Mouse (Mus musculus): ENCODE data around the gene Lingo3. TPM values are rescaled to one million over a fixed set of nuclear protein-coding genes. Genes with fewer than 3 reads are reported as not detected.
A peak's percentile ranks its signal among the peaks of the same experiment; 100 is the strongest.

Gene Lingo3
- polyA plus RNA-seq, 1 experiment from 2014 or later = 1.9 TPM

DNA sequence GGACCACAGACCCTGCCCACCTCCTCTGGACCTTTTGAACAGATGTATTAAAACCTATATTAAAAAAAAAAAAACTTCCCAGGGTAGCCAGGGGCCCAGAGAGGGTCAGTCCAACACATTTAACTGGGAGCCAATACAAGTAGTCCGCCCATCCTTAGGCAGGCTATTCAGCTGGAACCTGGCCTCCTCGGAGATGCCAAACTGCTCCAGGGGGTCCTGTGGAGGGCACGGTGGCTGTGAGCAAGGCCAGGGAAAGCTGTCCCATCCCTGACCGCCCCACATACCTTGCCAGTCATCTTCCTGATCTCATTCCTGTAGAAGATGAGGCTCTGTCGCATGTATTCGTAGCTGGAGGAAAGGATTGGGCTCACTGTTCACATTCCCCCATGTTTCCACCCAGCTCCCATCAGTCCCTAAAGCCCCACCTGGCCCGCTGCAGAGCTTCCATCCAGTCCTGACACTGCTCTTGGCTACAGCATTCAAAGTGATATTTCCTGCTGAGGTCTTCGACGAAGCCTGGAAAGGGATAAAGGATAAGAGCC lies 47.5 kb downstream of the Lingo3 start:
- H3K27ac ChIP-seq = no peak overlapping the region
- no peaks in the 10 kb centered on the region for H3K27me3 ChIP-seq
- H3K36me3 ChIP-seq = peaks cover 63% of the 10 kb centered on the region
- peak overlapping the region; percentile 93 for H3K4me3 ChIP-seq
- H3K4me2 ChIP-seq = peak overlapping the region; percentile 83
- WGBS = 82% methylated on average over 9 of the region's 9 CpGs
- H3K4me1 ChIP-seq = peaks cover 27% of the 10 kb centered on the region
- ATAC-seq (ENCODE audit: insufficient number of reproducible peaks, insufficient read depth, low FRiP score, low TSS enrichment, low read depth) = no peak
- peak overlapping the region; percentile 99; the same call in 1 of the 2 replicates for H3K9ac ChIP-seq
- H3K9me3 ChIP-seq = no peaks in the 10 kb centered on the region

DNA sequence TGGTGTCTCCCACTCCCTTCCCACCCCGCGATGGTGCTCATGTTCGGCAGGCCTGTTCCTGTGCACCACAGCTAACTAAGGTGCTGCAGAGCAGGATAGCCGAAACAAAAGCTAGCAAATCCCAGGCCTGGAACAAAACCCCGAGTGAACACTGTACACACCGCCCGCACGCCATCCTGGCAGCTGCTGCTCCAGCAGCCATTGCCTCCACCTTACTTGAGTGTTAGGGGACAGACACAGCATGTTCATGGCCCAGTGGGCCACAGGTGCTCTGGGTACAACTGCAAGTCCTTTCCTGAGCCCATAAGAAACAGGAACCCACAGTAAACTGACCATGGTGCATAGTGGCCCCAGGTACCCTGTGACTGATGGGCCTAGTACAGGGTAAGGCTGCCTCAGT lies 49.1 kb downstream of the Lingo3 start:
- peaks cover 19% of the 10 kb centered on the region for H3K4me1 ChIP-seq
- ATAC-seq (ENCODE audit: insufficient number of reproducible peaks, insufficient read depth, low FRiP score, low TSS enrichment, low read depth) = no peak
- 83% methylated on average over 8 of the region's 8 CpGs for WGBS
- H3K9me3 ChIP-seq = no peaks in the 10 kb centered on the region
- H3K36me3 ChIP-seq = peaks cover 67% of the 10 kb centered on the region
- H3K4me3 ChIP-seq = no peak overlapping the region
- H3K9ac ChIP-seq = no peak overlapping the region
- no peak overlapping the region for H3K4me2 ChIP-seq
- H3K27me3 ChIP-seq = no peaks in the 10 kb centered on the region
- no peak overlapping the region for H3K27ac ChIP-seq

DNA sequence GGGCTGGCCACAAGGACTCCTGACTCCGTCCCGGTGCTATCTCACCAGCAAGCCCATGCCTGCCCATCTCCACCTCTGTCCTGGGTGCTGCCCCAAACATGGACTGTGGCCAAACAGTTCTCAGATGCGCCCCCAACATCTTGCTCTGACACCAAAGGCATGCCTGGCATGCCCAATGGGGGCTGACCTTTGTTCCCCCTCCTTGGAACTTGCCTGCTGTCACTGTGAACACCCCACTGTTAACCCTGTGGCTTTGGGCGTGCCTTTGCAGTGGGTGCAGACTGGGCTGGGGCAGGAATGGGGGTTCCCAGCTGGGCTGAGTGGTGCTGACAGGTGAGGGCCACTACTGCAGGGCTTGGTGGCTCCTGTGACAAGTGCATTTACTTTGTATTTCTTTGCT lies 50.0 kb downstream of the Lingo3 start:
- peaks cover 76% of the 10 kb centered on the region for H3K36me3 ChIP-seq
- no peaks in the 10 kb centered on the region for H3K27me3 ChIP-seq
- no peak for ATAC-seq (ENCODE audit: insufficient number of reproducible peaks, insufficient read depth, low FRiP score, low TSS enrichment, low read depth)
- 0 out of 2 replicates have a peak overlapping the region, but pooled peaks have one; percentile 11 for H3K9ac ChIP-seq
- no peaks in the 10 kb centered on the region for H3K9me3 ChIP-seq
- WGBS = 86% methylated on average over 4 of the region's 4 CpGs
- H3K4me3 ChIP-seq = no peak overlapping the region
- no peak overlapping the region for H3K4me2 ChIP-seq
- peaks cover 13% of the 10 kb centered on the region for H3K4me1 ChIP-seq
- no peak overlapping the region for H3K27ac ChIP-seq

DNA sequence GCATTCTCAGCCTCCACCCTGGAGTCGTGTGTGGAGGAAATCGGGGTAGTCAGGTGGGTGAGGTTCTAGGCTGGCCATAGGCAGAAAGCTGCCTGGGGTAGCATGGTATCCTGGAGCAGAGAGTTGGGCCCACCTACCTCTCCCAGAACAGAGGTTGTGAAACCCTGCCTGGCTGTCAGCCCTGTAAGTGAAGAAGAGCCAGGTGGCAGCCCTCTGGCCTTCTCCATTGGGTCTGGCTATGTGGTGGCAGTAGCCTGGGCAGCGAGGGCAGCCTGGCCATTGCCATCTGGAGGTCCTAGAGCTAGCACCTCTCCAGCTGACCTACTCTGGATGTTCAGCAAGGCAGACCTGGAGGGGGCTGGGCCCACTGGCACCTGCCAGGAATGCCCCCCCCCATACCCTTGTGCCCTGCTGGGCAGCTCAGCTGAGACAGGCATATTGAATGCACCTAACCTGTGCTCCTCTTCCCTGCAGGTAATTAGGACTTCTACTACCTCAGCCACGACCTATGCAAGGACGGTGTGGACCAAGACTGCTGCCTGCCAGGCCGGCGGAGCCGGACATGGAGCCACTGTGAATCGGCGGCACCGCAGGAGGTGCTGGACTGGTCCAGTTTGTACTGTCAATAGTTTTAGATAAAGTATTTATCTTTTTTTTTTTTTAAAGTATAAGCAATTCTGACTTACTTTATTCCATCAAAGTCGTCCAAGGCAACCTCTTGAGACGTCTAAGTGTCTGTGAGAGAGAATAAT lies 50.6 kb downstream of the Lingo3 start:
- Histone ChIP-seq H3K27me3 (no peaks in the 10 kb centered on the region), H3K27ac (0 out of 2 replicates have a peak overlapping the region, but pooled peaks have one; percentile 17), H3K9ac (no peak overlapping the region), H3K36me3 (peaks cover 82% of the 10 kb centered on the region), H3K4me1 (peaks cover 13% of the 10 kb centered on the region), H3K4me2 (no peak overlapping the region), H3K9me3 (no peaks in the 10 kb centered on the region), H3K4me3 (0 out of 2 replicates have a peak overlapping the region, but pooled peaks have one; percentile 0)
- no peak for ATAC-seq (ENCODE audit: insufficient number of reproducible peaks, insufficient read depth, low FRiP score, low TSS enrichment, low read depth)
- 90% methylated on average over 13 of the region's 13 CpGs for WGBS

DNA sequence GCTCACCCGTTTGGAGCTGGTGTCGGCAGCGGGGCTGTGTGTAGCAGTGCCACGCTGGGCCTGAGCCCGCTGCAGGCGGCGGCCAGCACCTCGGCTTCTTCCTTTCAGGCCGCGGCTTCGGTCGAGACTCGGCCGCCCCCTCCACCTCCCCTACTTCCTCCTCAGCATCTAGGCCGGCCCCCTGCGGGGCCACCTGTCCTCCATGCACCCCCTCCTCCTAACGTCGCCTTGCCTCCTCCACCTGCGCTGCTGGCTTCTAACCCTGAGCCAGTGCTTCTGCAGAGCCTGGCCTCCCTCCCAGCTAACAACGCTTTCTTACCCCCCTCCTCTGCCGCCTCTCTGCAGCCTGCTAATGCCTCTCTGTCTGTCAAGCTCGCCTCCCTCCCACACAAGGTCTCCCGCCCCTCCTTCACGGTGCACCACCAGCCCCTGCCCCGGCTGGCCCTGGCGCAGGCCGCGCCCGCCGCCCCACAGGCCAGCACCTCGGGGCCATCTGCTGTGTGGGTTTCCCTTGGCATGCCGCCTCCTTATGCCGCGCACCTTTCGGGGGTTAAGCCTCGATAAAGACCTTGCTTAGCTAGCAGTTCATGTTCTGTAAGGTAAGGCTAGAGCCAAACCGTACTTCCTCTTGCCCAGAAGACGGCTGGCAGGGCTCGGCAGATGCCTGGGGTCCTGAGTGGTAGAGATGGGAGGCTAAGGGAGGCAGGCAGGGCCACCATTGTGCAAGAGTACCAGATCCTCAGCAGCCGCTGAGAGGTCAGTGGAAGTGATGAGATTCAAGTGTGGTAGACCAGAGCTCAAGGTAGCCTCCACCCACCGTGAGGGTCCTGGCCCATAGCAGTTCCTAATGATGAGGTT lies 51.4 kb downstream of the Lingo3 start:
- ATAC-seq (ENCODE audit: insufficient number of reproducible peaks, insufficient read depth, low FRiP score, low TSS enrichment, low read depth) = no peak
- WGBS = 74% methylated on average over 41 of the region's 41 CpGs

DNA sequence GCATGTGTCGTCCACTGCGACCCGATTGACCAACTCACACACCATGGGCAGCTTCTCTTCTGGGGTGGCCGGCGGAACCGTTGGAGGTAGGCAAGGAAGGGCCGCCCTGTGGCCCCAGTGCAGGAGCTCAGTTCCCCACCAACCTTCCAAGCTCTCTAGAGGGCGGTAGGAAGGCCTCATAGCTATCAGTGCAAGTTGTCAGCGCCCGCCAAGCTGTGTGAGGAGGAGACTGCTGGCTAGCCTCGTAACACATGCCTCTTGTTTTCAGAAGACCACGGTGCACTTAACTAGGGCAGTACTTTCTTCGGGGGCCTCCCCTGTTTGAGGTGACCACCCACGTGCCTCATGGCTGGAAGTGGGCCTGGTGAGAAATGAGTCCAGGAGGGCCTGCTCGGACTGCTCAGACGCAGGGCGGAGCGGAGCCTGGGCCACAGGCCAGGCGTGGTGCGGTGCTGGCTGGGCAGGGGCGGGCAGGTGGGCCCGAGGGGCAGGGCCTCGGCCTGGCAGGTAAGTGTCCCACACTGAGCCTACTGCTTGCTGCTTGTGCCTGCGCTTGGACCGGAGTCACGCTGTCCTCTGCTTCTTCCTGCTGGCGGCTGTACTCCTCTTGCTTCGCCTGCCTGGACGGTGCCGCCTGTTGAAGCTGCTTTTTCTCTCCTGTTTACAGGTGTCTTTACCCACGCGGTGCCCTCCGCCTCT lies 52.2 kb downstream of the Lingo3 start:
- Histone ChIP-seq H3K9me3 (no peaks in the 10 kb centered on the region), H3K4me2 (no peak overlapping the region), H3K27ac (no peak overlapping the region), H3K9ac (no peak overlapping the region), H3K4me3 (no peak overlapping the region), H3K36me3 (peaks cover 98% of the 10 kb centered on the region), H3K27me3 (no peaks in the 10 kb centered on the region), H3K4me1 (peaks cover 7% of the 10 kb centered on the region)
- WGBS = 79% methylated on average over 33 of the region's 33 CpGs
- no peak for ATAC-seq (ENCODE audit: insufficient number of reproducible peaks, insufficient read depth, low FRiP score, low TSS enrichment, low read depth)

More for the DNA sequence above, 51.4 kb downstream of the Lingo3 start:
- Histone ChIP-seq H3K4me3 (no peak overlapping the region), H3K4me2 (no peak overlapping the region), H3K9me3 (no peaks in the 10 kb centered on the region), H3K36me3 (peaks cover 90% of the 10 kb centered on the region), H3K4me1 (peaks cover 13% of the 10 kb centered on the region), H3K27ac (0 out of 2 replicates have a peak overlapping the region, but pooled peaks have one; percentile 17), H3K9ac (no peak overlapping the region), H3K27me3 (no peaks in the 10 kb centered on the region)

DNA sequence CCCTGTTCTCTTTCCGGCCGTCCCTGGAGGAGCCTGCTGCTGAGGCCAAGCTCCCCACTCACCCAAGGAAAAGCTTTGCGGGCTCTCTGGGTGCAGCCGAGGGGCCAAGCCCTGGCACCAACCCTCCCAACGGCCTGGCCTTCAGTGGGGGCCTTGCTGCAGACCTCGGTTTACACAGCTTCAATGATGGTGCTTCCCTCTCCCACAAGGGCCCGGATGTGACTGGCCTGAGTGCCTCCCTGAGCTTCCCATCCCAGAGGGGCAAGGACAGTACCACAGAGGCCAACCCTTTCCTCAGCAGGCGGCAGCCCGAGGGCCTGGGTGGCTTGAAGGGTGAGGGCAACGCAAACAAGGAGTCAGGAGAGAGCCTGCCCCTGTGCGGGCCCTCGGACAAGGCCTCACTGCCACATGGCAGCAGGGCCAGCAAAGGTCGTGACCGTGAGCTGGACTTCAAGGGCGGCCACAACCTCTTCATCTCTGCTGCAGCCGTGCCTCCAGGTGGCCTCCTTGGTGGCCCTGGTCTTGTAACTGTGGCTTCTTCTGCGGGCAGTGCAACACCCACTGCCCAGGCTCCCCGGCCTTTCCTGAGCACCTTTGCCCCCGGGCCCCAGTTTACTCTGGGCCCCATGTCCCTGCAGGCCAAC lies 53.0 kb downstream of the Lingo3 start:
- no peak overlapping the region for H3K27ac ChIP-seq
- no peaks in the 10 kb centered on the region for H3K9me3 ChIP-seq
- no peak overlapping the region for H3K9ac ChIP-seq
- 83% methylated on average over 19 of the region's 19 CpGs for WGBS
- no peaks in the 10 kb centered on the region for H3K27me3 ChIP-seq
- peaks cover 98% of the 10 kb centered on the region for H3K36me3 ChIP-seq
- no peak overlapping the region for H3K4me3 ChIP-seq
- no peaks in the 10 kb centered on the region; the same call in 1 of the 2 replicates for H3K4me1 ChIP-seq
- H3K4me2 ChIP-seq = no peak overlapping the region
- no peak for ATAC-seq (ENCODE audit: insufficient number of reproducible peaks, insufficient read depth, low FRiP score, low TSS enrichment, low read depth)

DNA sequence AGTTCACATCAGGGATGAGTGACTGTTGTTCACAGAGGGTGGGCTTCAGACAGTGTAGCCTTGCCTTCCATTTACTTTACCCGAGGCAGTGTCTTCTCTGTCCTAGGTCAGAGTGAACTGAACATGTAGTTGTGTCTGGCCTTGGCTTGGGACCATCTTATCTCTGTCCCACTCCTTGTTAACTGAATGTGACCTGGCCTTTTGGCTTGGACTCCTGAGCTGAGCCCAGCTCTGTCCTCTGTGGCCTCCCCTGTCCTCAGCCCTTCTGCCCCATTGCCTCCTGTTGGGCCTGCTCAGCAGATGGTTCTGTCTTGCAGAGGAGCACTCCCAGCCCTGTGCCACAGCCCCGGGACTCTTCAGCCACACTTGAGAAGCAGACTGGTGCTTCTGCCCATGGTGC lies 56.3 kb downstream of the Lingo3 start:
- 81% methylated on average over 2 of the region's 2 CpGs for WGBS
- no peak overlapping the region for H3K4me3 ChIP-seq

DNA sequence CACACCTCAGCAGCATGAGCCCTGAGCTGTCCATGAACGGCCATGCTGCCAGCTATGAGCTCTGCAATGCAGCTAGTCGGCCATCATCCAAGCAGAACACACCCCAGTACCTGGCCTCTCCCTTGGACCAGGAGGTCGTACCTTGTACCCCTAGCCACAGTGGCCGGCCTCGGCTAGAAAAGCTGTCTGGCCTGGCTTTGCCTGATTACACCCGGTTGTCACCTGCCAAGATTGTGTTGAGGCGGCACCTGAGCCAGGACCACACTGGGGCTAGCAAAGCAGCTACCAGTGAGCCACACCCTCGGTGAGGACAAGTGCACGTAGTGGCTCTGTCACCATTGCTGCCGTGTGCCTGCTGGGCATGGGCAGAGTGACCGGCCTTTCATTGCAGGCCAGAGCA lies 57.9 kb downstream of the Lingo3 start:
- Histone ChIP-seq H3K27me3 (no peaks in the 10 kb centered on the region), H3K9ac (no peak overlapping the region), H3K27ac (no peak overlapping the region), H3K9me3 (no peaks in the 10 kb centered on the region), H3K4me3 (no peak overlapping the region), H3K36me3 (peaks cover 99% of the 10 kb centered on the region), H3K4me2 (no peak overlapping the region), H3K4me1 (no peaks in the 10 kb centered on the region)
- 95% methylated on average over 11 of the region's 11 CpGs for WGBS
- no peak for ATAC-seq (ENCODE audit: insufficient number of reproducible peaks, insufficient read depth, low FRiP score, low TSS enrichment, low read depth)

More for the DNA sequence above, 56.3 kb downstream of the Lingo3 start:
- H3K4me1 ChIP-seq = no peaks in the 10 kb centered on the region
- ATAC-seq (ENCODE audit: insufficient number of reproducible peaks, insufficient read depth, low FRiP score, low TSS enrichment, low read depth) = no peak
- H3K36me3 ChIP-seq = peaks cover 99% of the 10 kb centered on the region
- no peak overlapping the region for H3K9ac ChIP-seq
- no peak overlapping the region for H3K27ac ChIP-seq
- no peak overlapping the region for H3K4me2 ChIP-seq
- no peaks in the 10 kb centered on the region for H3K9me3 ChIP-seq
- H3K27me3 ChIP-seq = no peaks in the 10 kb centered on the region

DNA sequence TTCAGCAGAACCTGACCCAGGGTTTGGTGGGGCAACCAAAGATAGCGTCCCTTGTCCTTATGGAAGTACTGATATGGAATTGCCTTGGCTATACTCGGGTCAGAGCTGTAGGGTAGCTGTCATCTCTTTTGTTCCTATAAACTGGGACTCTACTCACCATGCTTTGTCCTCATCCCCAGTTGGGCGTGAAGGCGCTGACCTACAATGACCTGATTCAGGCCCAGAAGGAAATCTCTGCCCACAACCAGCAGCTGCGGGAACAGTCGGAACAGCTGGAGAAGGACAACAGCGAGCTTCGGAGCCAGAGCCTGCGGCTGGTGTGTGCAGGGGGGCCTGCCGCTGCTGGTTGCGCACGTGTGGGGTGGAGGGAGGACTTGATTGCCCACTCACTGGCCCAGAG lies 59.0 kb downstream of the Lingo3 start:
- 90% methylated on average over 12 of the region's 12 CpGs for WGBS
- H3K4me1 ChIP-seq = no peaks in the 10 kb centered on the region

DNA sequence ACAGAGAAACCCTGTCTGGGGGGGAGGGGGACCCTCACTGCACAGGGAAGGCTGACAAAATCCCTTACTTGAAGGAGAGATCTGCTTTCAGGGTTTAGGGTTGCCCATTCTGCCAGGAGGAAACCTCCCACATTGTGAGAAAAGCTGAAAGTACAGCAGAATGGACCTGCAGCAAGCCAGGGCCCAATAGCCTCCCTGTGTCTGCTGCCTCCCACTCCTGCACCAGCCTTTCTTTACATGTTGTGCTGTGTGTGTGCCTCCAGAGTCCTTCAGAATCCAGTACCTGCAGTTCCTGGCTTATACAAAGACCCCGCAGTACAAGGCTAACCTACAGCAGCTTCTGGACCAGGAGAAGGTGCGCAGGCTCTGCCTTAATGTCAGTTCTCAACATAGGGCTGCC lies 59.5 kb downstream of the Lingo3 start:
- Histone ChIP-seq H3K4me1 (no peaks in the 10 kb centered on the region), H3K36me3 (peaks cover 100% of the 10 kb centered on the region), H3K9me3 (no peaks in the 10 kb centered on the region), H3K27ac (no peak overlapping the region), H3K9ac (no peak overlapping the region), H3K27me3 (no peaks in the 10 kb centered on the region), H3K4me2 (no peak overlapping the region), H3K4me3 (no peak overlapping the region)
- no peak for ATAC-seq (ENCODE audit: insufficient number of reproducible peaks, insufficient read depth, low FRiP score, low TSS enrichment, low read depth)
- 91% methylated on average over 2 of the region's 2 CpGs for WGBS

More for the DNA sequence above, 59.0 kb downstream of the Lingo3 start:
- Histone ChIP-seq H3K9ac (no peak overlapping the region), H3K27me3 (no peaks in the 10 kb centered on the region), H3K27ac (no peak overlapping the region), H3K4me2 (no peak overlapping the region), H3K9me3 (no peaks in the 10 kb centered on the region), H3K4me3 (no peak overlapping the region), H3K36me3 (peaks cover 99% of the 10 kb centered on the region)
- ATAC-seq (ENCODE audit: insufficient number of reproducible peaks, insufficient read depth, low FRiP score, low TSS enrichment, low read depth) = no peak

All from embryonic facial prominence, embryonic 13.5 days (tissue).